Mouse (Mus musculus) hindbrain, postnatal 0 days (tissue): ENCODE measurements around the gene Cacnb3. TPM values are rescaled to one million over a fixed set of nuclear protein-coding genes. Genes with fewer than 3 reads are reported as not detected.

ENCODE experiments used
- ATAC-seq: fragments of 200-750 bp; cut with Nextera tagmentation; 2 replicates; pipeline ENCODE4 v1.8.0; 2017; ENCODE audit warnings: mild to moderate bottlenecking, moderate TSS enrichment, moderate library complexity
- DNase-seq: peaks from one replicate; pipeline ENCODE4 v3.0.0-alpha.2; 2015; ENCODE audit warnings: low spot score
- H3K27ac ChIP-seq: fragments of 300-500 bp; sonication (generic); 2 replicates; pipeline ENCODE4 v1.5.1; 2014; ENCODE audit warnings: mild to moderate bottlenecking
- H3K27me3 ChIP-seq: fragments of 300-500 bp; sonication (generic); 2 replicates; pipeline ENCODE4 v1.6.1; 2014; ENCODE audit warnings: low read length, mixed read lengths; ENCODE audit not compliant: insufficient read depth
- H3K36me3 ChIP-seq: fragments of 300-500 bp; sonication (generic); 2 replicates; pipeline ENCODE4 v1.6.1; 2014; ENCODE audit warnings: low read length, mixed read lengths; ENCODE audit not compliant: insufficient read depth
- H3K4me1 ChIP-seq: fragments of 300-500 bp; sonication (generic); 2 replicates; pipeline ENCODE4 v1.6.1; 2014; ENCODE audit warnings: antibody characterized with exemption, low read length, mixed read lengths; ENCODE audit not compliant: insufficient read depth
- H3K4me2 ChIP-seq: fragments of 300-500 bp; sonication (generic); 2 replicates; pipeline ENCODE4 v1.6.1; 2014; ENCODE audit warnings: low read depth, mild to moderate bottlenecking, low read length, moderate library complexity, mixed read lengths
- H3K4me3 ChIP-seq: fragments of 300-500 bp; sonication (generic); 2 replicates; pipeline ENCODE4 v1.5.1; 2014; ENCODE audit warnings: low read length
- H3K9ac ChIP-seq: fragments of 300-500 bp; sonication (generic); replicated peaks from 2 replicates; pipeline ENCODE4 v1.6.1; 2014; ENCODE audit warnings: mild to moderate bottlenecking, low read length, moderate library complexity, mixed read lengths
- H3K9me3 ChIP-seq: fragments of 300-500 bp; sonication (generic); 2 replicates; pipeline ENCODE4 v1.6.1; 2016; ENCODE audit warnings: low read length, mixed read lengths
- CTCF ChIP-seq: IDR thresholded peaks from 2 replicates; pipeline ENCODE4 v1.5.1; 2016; ENCODE audit warnings: antibody characterized with exemption, control low read depth, low read depth
- WGBS: fragments of 180-500 bp; shearing (Covaris S2); extraction: QIAGEN DNeasy Blood & Tissue Kit; methylation state at CpG from one replicate; pipeline ENCODE4 v1.1.7; 2014; 5-methylcytosine and 5-hydroxymethylcytosine counted together
- polyA plus RNA-seq: library from polyadenylated mRNA; unstranded; fragments of >200 nt; fragmentation: Nextera tagmentation; extraction: Ambion mirVana; gene quantifications from 2 replicates; pipeline ENCODE4 v1.2.1, GENCODE M21; 2015
- total RNA-seq: library from RNA; depleted of rRNA; stranded (reverse); fragments of >200 nt; gene quantifications from 2 replicates; pipeline ENCODE4 v1.2.3, GENCODE M21; 2014

The Cacnb3 gene
- total and polyA plus RNA-seq, 2 experiments from 2014 or later = 83.1 to 166 TPM

DNA sequence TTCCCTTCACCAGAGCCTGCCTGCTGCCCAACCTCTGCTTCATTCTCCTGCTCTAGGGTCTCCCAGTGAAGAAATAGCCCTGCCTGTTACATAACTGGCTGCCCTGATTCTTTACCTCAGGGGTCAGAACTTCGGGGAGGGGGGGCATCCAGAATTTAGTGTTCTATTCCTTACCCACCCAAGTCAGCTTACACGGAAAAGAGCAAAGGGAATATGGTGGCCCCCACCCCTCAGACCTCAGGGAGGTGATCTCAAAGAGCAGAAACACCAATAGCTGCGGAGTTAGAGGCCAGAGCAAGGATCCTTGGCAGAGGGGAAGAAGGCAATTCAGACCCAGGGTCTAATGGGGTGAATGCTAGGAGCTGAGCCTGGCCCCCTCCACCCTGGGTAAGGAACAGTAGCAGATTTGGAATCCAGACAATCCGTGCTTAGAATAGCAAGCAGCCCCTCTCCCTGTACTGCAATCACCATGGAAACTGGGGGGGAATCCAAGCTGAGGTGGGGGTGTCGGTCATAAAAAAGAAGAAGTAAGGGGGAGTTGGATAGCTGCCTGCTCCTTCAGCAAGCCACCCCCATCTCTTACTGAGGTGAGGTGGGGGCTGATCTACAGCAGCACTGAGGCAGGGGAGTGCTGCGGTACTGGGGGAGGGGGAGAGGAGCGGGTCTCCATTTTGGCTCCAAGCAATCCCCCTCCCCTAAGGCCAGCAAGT lies 43.8 kb downstream of the Cacnb3 start:
- H3K27me3 ChIP-seq = no peaks in the 10 kb centered on the region
- peak overlapping the region; percentile 58 for H3K4me3 ChIP-seq
- peak overlapping the region; percentile 61; the same call in 1 of the 2 replicates for H3K9ac ChIP-seq
- peak overlapping the region; percentile 64 for H3K27ac ChIP-seq
- peak overlapping the region; percentile 98 for H3K4me2 ChIP-seq
- no peaks in the 10 kb centered on the region for H3K9me3 ChIP-seq
- WGBS = 11% methylated on average over 7 of the region's 7 CpGs
- DNase-seq (peak; percentile 84), ATAC-seq (peak; percentile 72)
- no peaks in the 10 kb centered on the region for H3K36me3 ChIP-seq
- no peak for TF ChIP-seq CTCF
- peaks cover 10% of the 10 kb centered on the region for H3K4me1 ChIP-seq

GRCm38 (mm10) chr15:98674994-98675545 lies 44.4 kb downstream of the Cacnb3 start:
- H3K27me3 ChIP-seq = no peaks in the 10 kb centered on the region
- DNase-seq (peak; percentile 10), ATAC-seq (peak; percentile 45)
- H3K4me1 ChIP-seq = peaks cover 10% of the 10 kb centered on the region
- no peaks in the 10 kb centered on the region for H3K9me3 ChIP-seq
- H3K4me3 ChIP-seq = peak overlapping the region; percentile 58
- WGBS = 5% methylated on average over 11 of the region's 11 CpGs
- no peaks in the 10 kb centered on the region for H3K36me3 ChIP-seq
- peak overlapping the region; percentile 98 for H3K4me2 ChIP-seq
- no peak for TF ChIP-seq CTCF
- H3K9ac ChIP-seq = peak overlapping the region; percentile 61
- H3K27ac ChIP-seq = peak overlapping the region; percentile 64

GRCm38 (mm10) chr15:98675634-98676250 lies 45.1 kb downstream of the Cacnb3 start:
- Histone ChIP-seq H3K9me3 (no peaks in the 10 kb centered on the region), H3K9ac (peak overlapping the region; percentile 61), H3K27me3 (no peaks in the 10 kb centered on the region), H3K4me2 (peak overlapping the region; percentile 98), H3K4me3 (peak overlapping the region; percentile 58), H3K36me3 (no peaks in the 10 kb centered on the region), H3K27ac (peak overlapping the region; percentile 64), H3K4me1 (peaks cover 10% of the 10 kb centered on the region)
- TF ChIP-seq CTCF = no peak
- WGBS = 2% methylated on average over 14 of the region's 14 CpGs
- ATAC-seq = no peak
- peak; percentile 24 for DNase-seq

DNA sequence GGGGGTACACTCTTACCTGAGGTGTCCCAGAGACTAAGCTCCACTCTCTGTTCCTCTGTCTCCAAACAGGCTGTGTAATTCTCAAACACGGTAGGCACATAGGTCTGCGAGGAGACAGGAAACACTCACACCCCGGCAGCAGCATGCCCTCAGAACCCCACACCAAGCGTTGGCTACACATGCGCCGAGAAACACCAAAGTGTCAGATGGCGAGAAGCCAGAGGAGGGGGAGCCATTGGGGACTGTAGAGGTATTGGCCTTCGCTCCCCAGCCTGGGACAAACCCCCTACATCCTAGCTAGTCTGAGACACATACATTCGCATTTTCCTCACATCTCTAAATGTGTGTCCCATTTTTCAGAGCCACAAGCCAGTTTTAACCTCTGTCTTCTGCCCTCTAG lies 45.8 kb downstream of the Cacnb3 start:
- Histone ChIP-seq H3K4me2 (peak overlapping the region; percentile 98), H3K27ac (no peak overlapping the region), H3K36me3 (no peaks in the 10 kb centered on the region), H3K27me3 (no peaks in the 10 kb centered on the region), H3K9ac (peak overlapping the region; percentile 61), H3K4me1 (peaks cover 10% of the 10 kb centered on the region), H3K4me3 (peak overlapping the region; percentile 58), H3K9me3 (no peaks in the 10 kb centered on the region)
- DNase-seq (peak; percentile 62), ATAC-seq (no peak)
- WGBS = 2% methylated on average over 9 of the region's 9 CpGs
- no peak for TF ChIP-seq CTCF

- peak; percentile 94 for ATAC-seq
- Histone ChIP-seq H3K9me3 (no peaks in the 10 kb centered on the region), H3K4me2 (peak within 1 kb of the TSS; percentile 98), H3K27ac (no peak within 1 kb of the TSS), H3K9ac (peak within 1 kb of the TSS; percentile 61), H3K27me3 (no peaks in the 10 kb centered on the region), H3K4me1 (peaks cover 10% of the 10 kb centered on the region), H3K36me3 (no peaks in the 10 kb centered on the region), H3K4me3 (peak within 1 kb of the TSS; percentile 58)
- peak; percentile 30 for TF ChIP-seq CTCF
- peak; percentile 95 for DNase-seq
- under 1% methylated on average over 34 of the region's 37 CpGs for WGBS
Observed at GRCm38 (mm10) chr15:98676940-98677728, 46.5 kb downstream of the Cacnb3 start, which contains the start of gene Rnd1. Rnd1 (minus strand) TSS chr15:98677461.

GRCm38 (mm10) chr15:98677977-98678376 lies 47.3 kb downstream of the Cacnb3 start:
- Histone ChIP-seq H3K4me1 (peaks cover 10% of the 10 kb centered on the region), H3K9ac (no peak overlapping the region; the same call in 1 of the 2 replicates), H3K36me3 (no peaks in the 10 kb centered on the region), H3K9me3 (no peaks in the 10 kb centered on the region), H3K4me3 (no peak overlapping the region), H3K27ac (no peak overlapping the region), H3K4me2 (no peak overlapping the region), H3K27me3 (no peaks in the 10 kb centered on the region)
- TF ChIP-seq CTCF = no peak
- ATAC-seq (no peak), DNase-seq (no peak)
- 62% methylated on average over 7 of the region's 7 CpGs for WGBS
